Mouse (Mus musculus) MEL-GATA-1-ER (cell line): Measurements from ENCODE around the gene Kank4.
"Not testable (repeated sequence)": the region's sequence is repeated elsewhere in the genome, so short reads cannot be mapped to it uniquely, and the experiment has no call there.

Experiments used
- DNase-seq: peaks from one replicate; pipeline ENCODE4 v3.0.0-alpha.2; 2012; ENCODE audit warnings: low read depth; ENCODE audit errors: extremely low read depth

Gene Kank4

DNA sequence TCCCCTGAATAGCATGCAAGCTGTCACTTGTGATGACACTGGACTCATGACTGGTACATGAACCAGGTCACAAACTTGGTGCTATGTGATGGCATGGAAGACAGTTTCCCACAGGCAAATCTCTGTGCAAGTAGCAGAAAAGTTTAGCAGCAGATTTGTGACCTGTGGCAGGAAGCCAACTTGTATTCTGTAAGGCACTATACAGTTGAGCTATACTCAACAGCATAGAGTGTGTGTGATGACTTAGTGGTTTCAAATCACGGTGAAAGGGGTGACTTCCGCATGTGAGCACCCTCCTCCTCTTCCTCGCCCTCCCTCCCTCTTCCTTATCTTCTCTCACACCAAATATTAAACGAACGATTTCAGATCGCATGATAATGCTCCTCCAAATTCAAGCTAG is 39.9 kb downstream of the Kank4 start:
- DNase-seq: no peak

DNA sequence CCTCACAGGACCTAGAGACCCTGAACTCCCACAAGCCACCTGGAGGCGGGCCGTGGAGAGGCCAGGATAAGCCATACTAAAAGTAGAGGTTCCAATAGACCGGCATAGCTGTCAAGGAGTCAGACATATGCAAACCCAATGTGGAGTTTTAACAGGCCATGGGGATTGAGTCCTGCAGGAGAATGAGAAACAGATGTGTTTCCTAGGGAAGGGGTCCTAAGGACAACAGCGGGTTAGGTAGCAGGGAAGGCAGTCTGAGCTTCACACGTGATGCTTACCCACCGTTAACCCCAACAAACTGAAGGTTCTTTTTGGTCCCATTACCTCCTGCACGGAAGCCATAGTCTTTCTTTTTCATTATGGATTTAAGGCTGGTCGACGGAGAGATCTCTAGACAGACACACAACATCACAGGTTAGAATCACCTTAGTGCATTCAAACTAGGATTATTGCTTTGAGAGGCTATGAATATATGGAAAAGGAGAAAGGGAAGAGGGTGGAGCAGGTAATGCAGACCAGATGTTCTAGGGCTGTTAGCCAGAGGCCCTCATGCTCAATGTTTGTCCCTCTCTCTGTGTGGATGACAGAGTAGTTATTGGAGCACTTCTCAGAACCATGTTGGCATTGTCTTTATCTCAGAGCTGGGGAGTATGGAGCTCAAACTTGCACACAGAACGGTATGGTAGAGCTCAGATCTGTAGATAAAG is 40.5 kb downstream of the Kank4 start:
- no peak for DNase-seq

DNA sequence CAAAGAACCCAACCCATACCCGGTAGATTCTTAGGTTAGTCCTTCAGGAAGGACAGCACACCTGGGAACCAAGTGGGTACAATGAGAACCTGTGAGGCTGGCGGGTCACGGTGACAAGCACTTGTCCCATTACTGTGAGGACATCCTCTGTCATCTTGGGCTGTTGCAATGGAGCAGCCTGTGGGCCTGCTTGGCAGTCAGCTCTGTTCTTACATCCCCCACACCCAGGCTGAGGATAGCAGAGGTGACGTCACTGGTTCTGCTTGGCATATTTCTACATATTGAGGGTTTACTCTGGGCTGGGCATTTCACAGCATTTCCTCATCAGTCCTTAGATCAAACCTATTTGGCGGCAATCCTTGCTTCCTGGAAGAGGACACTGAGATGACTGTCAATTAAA is 43.6 kb downstream of the Kank4 start:
- no peak for DNase-seq

DNA sequence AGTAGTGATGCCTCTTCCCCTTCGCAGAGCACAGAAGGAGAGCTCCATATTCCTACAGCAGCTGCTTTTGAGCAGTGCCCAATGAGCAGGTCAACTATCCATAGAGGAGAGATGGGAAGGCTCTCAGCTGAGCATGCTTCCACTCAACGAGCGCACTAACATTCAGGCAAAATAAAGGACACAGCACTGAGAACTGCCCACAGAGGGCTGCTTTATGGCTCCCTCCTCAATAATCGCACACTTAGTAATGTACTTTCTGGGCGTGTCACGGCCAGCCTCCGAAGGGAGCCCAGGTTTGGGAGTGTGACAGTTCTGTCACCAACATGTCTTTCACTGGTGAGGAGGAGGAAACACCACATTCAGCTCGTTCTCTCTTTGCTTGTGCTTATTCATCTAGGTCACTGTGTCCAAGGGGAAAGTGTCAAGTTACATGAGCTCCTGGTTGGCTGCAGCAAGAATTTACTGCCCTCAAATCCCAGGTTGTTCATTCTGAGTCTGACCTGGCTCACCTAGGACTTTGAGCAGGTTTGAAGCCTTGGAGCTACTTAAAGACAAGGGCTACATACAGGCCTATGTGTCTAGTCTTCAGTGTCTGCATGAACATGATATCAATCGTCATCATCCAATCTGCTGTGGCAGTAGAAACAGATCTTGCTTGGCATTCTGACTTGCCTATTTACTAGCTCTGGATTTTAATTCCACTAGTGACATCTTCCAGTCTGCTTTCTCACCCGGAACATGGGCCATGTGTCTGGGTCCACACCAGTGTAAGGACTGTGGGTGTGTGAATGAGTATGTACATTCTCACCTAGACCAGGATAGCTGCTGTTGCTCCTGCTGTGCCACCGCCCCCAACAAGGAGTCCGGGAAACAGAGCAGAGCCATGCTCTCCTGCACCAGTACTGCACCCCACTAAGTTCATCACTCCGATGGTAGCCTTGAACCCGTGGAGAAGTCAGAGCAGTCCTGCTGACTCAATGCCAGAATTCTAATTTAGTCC is 49.9 kb downstream of the Kank4 start:
- DNase-seq: no peak

DNA sequence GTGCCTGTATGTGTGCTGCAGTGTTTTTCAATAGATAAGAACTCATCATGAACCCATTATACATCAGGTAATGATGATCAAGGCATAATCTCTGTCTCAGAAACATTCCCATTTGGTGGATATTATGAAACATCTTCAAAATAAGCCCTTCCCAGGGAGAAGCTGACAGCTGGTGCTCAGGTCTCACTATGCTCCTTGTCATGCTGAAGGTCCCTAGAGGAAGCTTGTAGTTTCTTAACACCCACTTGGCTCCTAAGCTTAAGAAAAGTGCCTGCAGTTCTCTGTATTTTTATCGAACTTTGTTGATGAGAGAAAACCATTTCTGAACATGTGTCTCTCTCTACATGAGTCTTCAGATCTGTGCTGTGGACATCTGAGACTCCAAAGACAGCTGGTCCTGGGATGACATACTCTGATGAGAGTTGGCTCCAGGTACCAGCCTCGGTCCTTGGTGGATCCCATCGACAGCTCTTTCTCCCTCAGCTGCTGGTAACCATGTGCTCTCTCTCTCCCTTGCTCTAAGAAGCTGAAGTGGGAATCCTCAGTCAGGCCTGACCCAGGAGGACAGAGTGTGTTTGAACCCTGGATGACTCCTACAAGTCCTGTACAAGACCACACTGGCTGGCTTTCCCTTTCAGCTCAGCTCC is 58.3 kb downstream of the Kank4 start:
- no peak for DNase-seq

DNA sequence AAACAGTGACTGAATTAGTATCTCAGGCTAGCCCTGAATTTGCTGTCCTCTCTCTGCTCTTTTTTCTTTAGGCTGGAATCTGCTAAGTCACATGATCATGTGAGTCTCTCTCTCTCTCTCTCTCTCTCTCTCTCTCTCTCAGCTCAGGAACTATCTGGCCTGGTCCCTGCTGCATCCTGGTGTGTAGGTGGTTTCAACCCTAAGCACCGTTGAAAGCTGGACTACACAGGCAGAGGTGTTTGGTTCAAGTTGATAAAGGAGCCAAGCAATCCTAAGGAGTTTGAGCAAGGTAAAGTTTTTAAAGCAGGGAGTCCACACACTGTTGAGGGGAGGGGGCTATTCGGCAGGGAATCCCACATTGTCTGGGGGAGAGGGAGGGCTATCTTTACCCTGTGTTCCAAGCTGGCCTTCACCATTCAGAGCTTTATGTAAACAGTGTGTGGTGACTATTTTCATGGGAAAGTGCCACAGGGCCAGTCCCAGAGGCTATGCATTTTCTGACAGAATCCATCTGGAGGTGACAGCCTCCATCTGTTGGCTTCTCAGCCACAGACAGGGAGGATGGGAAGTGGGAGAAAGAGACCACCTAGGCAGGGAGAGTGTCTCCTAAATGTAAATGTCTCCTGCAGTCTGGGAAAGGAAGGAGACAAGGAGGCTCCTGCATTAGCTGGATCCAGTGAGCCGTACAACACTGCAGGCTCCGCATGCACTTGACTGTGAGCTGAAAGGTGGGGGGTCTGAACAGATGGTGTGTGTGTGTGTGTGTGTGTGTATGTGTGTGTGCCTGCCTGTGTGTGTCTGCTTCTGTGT is 59.1 kb downstream of the Kank4 start:
- no peak for DNase-seq

DNA sequence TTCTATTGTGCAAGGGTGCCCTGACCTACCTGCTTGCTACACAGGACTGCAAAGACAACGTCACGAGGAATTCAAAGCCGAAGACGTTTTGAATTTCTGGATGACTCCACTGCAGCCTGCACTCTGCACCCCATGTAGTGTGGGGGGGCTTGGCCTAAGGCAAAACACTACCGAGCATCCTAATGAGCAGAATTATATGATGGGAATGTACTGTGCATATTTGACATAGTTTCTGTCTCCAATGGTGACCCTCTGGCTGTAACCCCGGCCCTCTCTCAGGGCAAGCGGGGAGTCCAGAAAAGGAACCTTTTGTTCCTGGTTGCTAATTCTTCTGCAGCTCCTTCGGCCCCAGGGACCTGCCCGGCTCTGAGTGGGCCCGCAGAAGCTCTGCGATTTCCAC is 61.2 kb downstream of the Kank4 start:
- no peak for DNase-seq

DNA sequence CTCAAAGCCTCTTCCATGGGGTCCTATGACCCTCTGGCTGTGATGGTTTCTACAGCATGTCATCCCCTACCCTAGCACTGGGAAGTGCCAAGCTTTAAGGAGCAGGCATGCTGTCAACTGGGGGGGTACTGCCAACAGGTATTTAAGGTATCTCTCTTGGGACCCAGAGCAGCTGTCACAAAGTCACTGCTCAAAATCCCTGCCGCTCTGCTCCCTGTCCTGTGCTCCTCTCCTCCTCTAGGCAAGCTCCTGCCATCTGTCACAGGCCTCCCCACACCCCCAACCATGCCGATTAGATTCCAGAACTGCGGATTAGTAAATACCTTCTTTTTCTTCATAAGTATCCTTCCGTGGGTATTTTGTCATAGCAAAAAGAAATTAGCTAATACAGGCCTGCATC is 62.9 kb downstream of the Kank4 start:
- no peak for DNase-seq

DNA sequence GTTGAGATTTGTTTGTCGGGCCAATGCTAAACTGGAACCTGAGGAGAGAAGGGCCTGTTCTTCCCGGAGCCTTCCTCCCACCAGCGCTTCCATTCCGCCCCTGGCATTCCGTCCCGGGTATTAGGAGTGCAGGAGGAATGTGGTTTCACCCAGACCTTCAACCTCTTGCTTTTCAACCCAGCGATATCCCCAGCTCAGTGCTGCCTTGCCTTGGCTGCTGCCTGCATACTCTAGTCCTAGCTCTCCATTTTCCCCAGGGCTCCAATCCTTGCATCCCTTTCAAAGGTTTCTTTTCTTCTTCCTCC is 73.5 kb downstream of the Kank4 start:
- no peak for DNase-seq

DNA sequence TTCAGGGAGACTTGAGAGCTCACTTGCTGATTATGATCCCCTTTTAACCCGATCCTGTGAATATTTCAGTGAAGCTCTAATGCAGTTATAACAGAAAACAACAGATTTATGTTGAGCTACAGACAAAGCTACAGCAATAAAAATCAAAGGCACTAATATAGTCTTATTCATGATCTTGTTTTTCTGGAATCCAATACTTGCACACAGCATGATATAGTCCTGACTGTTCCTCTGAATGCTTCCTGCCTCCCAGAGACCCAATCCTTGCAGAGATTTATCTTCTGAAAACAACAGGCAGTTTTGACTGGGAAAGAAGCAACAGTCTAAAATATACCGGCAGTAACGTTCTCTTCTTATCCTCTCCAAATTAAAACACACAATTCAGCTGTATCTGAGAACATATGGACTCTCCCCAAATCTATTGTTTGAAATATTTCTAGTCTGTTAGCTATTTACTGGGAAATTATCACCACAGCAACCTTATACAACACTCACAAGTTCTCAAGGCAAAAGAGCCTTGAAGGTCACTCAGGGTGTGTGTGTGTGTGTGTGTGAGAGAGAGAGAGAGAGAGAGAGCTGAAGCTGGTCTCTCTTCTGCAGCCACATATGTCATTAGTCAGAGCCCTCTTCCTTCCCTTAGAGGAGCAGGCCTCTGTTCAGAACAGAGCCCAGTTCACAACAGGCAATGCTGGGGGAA is 74.0 kb downstream of the Kank4 start:
- no peak for DNase-seq

DNA sequence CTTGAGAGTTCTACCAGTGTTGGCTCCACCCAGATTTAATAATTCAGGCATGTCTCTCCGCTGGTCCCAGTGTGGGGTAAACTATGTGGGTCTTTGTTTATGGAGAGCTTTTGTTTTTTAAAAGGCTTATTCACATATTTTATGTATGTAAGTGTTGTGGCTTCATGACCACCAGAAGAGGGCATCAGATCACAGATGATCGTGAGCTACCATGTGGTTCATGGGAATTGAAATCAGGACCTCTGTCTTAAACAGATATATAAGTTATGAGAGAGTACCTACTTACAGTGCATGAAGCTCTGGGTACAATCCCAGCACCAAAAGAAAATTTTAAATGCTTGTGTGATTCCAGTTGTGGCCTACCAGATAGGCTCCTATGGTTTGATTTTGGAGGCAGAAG is 77.6 kb downstream of the Kank4 start:
- no peak for DNase-seq

DNA sequence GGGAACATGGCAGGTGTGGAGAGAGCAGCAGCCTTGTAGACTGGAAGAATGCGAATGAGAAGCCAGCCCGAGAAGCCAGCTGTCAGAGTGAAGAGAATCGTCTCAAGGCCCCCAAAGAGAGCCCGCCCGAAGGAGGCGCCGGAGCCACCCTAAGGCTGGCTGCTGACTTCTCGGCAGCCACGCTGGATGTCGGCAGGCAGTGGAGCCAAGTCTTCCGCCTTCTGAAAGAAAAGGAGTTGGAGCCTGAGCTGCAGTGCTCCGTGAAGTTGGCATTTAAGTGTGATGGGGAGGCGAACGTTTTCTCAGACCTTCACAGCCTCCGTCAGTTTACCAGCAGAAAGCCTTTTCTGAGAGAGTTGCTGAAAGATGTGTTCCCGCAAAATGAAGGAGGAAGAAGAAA is 83.7 kb downstream of the Kank4 start:
- DNase-seq: no peak

DNA sequence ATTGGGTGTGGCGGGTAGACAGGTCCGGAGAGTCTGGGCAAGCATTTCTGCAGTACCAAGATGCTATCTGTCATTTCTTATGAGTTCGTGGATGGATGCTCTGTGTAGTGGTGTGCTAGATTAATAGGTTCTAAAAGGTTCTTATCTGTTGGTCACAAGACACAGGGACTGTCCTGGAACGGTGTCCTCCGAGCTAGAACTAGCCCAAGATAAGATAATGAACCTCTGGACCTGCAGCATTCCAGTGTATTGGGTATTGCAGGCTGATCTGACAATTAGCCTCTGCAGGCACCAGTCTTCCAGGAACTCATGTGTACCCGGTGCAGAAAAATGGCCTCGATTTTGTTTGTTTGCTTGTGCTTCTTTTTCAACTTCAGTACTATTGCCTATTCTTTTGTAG is 88.6 kb downstream of the Kank4 start:
- no peak for DNase-seq

DNA sequence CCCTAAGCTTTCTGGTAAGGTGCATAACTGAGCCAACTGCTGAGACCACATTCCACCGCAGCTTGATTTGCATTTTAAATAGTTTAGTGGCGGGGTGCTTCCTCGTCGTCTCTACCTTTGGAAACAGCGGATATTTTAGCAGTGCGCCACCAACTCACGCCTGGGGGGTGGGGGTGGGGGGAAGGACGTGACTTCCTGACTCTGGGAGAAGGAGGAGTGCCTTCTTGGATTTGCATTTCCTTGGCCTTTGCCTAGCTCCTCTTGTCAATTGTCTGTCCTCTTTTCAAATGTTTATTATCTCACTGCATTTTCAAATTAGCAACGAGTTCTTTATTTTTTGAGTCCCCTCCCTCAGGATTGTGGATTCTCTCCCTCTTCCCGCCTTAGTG is 89.4 kb downstream of the Kank4 start:
- DNase-seq: no peak

DNA sequence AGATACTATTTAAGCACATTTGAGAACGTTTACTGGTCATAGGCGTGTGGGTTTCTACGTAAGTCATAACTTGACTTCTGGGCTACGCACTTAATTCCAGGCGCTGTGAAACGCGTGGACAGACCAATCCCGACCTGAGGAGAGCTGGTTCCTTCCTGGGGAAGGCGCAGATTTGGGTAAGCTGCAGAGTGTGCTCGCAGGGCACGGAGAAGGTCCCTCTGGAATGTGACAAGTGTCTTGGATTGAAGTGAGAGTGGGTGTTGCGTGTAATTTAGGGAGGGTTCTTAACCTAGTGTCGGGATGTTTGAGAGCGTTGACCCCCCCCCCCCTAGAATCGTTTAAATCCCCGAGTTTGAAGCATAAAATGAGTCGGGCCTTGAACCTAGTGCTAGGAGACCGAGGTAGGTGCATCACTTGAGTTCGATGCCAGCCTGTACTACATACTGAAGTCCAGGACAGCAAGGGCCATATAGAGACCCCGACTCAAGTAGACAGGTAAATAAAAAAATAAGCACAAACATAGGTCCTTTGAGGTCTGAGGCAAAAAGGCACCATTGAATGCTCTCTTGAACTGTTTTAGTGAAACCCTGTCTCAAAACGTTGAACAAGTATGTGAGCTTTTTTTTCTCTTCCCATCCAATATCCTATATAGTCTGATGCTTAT is 89.9 kb downstream of the Kank4 start:
- DNase-seq: no peak

DNA sequence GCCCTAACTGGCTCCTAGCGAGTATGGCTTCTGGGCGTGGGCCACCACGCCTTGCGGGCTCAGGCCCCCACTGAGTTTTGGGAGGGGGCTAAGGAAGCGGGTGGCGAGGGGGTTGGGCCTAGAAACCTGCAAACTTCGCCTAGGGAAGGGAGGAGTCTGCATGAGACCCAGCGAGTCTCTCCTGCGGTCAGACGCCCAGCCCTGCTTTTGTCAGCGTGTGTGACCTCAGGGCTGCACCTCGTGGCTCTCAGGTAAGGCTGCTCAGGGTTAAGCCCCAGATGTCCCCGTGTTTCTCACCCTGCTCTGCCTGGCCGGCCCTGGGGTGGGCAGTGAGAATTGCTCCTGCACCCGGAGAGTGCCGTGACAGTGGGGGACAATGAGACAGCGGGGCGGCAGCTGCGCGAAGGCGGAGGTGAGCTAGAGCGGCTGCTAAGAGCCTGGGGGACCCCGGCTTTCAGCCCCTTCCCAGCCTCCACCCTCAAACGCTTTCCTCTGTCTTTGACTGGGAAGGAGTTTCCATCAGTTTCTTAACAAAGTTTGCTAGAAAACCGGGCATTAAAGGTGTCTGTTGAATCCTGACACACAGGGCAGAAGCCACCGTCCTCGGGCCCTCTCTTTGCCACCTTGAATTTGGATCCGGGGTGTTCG is 90.6 kb downstream of the Kank4 start, which contains the start of gene L1td1:
Gene L1td1, plus strand, starts transcription at position 145 of the 648 bp plus-strand sequence.
- no peak for DNase-seq

DNA sequence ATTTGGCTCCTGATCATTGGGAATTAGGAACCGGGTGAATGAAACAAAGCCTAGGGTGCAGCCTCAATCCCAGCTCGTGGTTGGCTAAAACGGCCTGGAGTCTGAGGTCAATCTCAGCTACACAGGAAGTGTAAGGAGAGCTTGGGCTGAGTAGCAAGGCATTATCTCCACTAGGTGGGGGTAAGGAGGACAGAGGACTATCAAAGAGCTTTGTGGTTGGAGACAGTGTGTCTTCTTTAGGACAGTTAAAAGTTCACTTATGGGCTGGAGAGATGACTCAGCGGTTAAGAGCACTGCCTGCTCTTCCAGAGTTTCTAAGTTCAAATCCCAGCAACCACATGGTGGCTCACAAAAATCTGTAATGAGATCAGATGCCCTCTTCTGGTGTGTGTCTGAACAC is 91.9 kb downstream of the Kank4 start:
- DNase-seq: no peak

DNA sequence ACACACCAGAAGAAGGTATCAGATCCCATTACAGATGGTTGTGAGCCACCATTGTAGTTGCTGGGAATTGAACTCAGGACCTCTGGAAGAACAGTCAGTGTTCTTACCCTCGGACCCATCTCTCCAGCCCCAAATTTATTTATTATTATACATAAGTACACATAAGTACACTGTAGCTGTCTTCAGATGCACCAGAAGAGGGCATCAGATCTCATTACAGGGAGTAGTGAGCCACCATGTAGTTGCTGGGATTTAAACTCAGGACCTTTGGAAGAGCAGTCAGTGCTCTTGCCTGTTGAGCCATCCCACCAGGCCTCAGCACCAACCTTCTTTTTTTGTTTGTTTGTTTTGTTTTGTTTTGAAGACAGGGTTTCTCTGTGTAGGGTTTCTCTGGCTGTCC is 92.7 kb downstream of the Kank4 start:
- not testable (repeated sequence) for DNase-seq

DNA sequence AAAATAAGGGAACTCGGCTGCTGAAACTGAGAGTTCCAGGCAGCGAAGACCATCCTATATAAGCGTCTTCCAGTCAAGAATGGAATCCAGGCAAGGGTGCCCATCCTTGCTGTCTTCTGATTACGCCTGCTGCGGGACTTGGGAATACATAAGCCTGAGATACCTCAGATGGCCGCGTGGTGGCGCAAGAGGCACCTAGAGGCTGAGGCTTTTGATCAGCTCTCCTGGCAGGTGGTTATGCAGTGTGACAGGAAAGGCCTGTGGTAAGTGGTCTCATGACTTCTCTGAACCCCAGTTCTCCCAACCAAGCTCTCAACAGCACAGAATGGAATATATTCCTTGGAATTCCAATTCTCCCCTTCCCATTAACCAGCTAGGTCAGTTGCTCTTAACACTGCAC is 94.9 kb downstream of the Kank4 start:
- no peak for DNase-seq

DNA sequence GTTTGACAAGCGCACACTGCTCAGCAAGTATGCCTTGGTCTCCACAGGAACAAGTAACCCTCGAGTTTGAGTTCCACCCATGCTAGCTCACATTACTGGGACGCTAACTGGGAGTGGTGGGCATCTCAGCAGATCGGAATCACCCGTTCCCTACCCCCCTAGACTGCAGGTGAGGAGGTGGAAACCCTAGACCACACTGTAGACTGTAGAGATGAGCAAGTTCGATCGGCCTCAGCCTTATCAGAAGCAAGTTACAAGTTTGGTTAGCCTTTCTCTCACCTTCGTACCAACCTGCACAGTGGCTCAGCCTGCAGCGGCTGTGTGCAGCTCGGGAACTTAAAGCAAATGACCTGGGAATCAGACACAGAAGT is 98.8 kb downstream of the Kank4 start:
- no peak for DNase-seq
